20 mouse cellular contexts compared by ENCODE assay signal in genomic region chr9:32578411-32578810, GRCm38 (mm10). TPM values are rescaled to one million over a fixed set of nuclear protein-coding genes. Genes with fewer than 3 reads are reported as not detected.
DNase-seq lines count a peak whose midpoint lies in the region; ATAC-seq and TF ChIP-seq lines count a peak whose summit lies in the region.
"Had no signal": no experiment of that assay in that cellular context is flagged by ENCODE, and none has a peak within 500 bp of the region (broad histone marks: within the 10 kb centered on the region; RNA-seq: fewer than 3 reads in every experiment).

No protein-coding gene starts in this region.

- no peaks in the 10 kb centered on the region for H3K4me1 ChIP-seq in forebrain, postnatal 0 days (ENCODE audit: insufficient read depth)

- no peak overlapping the region for H3K4me3 ChIP-seq in gastrocnemius, adult 2 months
- H3K4me3 ChIP-seq in forebrain, postnatal 0 days (ENCODE audit: low read depth, low read length) = no peak overlapping the region

- TF ChIP-seq CTCF in gastrocnemius, adult 2 months (IDR thresholded peaks at IDR 0.05) = no peak
- no peak for TF ChIP-seq CTCF in forebrain, postnatal 0 days (IDR thresholded peaks at IDR 0.05; ENCODE audit: low read depth)

- intact Hi-C loops in gastrocnemius, adult 2 months (cut with DNase I) = no loop called here

- no peak for ATAC-seq in forebrain, postnatal 0 days
- ATAC-seq: activated CD4-positive, CD25-positive, alpha-beta regulatory T cell, adult 4 months; CD4-positive, CD25-positive, alpha-beta regulatory T cell, adult 4 months; Patski had no signal

- H3K27me3 ChIP-seq in splenic B cell, adult 2 months (ENCODE audit: control insufficient read depth, insufficient read depth, low read length, poor library complexity, severe bottlenecking) = no peaks in the 10 kb centered on the region
- no peaks in the 10 kb centered on the region; the same call in 1 of the 2 replicates for H3K27me3 ChIP-seq in forebrain, postnatal 0 days (ENCODE audit: insufficient read depth, low read length)
- H3K27me3 ChIP-seq: CH12.LX had no signal

- H3K9me3 ChIP-seq in forebrain, postnatal 0 days (ENCODE audit: low read length) = no peaks in the 10 kb centered on the region

- no peak overlapping the region for H3K27ac ChIP-seq in gastrocnemius, adult 2 months
- no peak overlapping the region for H3K27ac ChIP-seq in forebrain, postnatal 0 days (ENCODE audit: low read depth, low read length)

- no peak overlapping the region for H3K4me2 ChIP-seq in forebrain, postnatal 0 days (ENCODE audit: low read depth)

- 80% methylated on average over 2 of the region's 2 CpGs for WGBS in forebrain, postnatal 0 days

- no peaks in the 10 kb centered on the region for H3K36me3 ChIP-seq in splenic B cell, adult 2 months (ENCODE audit: control insufficient read depth, insufficient read depth, low read length, poor library complexity, severe bottlenecking)
- no peaks in the 10 kb centered on the region for H3K36me3 ChIP-seq in forebrain, postnatal 0 days (ENCODE audit: insufficient read depth)
- H3K36me3 ChIP-seq: G1E had no signal

- peak; percentile 72 to 79 for DNase-seq in B cell, adult 2 months
- peak; percentile 40 for DNase-seq in splenic B cell, adult 2 months (ENCODE audit: low read depth, low spot score)
- DNase-seq in gastrocnemius, adult 2 months = no peak
- no peak for DNase-seq in forebrain, postnatal 0 days
- DNase-seq: adrenal gland, adult 2 months; adrenal gland, adult 8-10 months; adrenal gland, postnatal 10 days; adrenal gland, postnatal 14 days; adrenal gland, postnatal 25 days; adrenal gland, postnatal 36 days; cerebellum, adult 11 months; cerebellum, adult 11-12 months; cerebellum, adult 18-20 months; cerebellum, adult 2 months had no signal

- H3K9ac ChIP-seq in forebrain, postnatal 0 days = no peak overlapping the region

RNA-seq across cellular contexts. Expression of gene Fli1, which starts 35.8 kb away (rescaled TPM):
- 1 to 10 TPM; 7.9 to 8.5 TPM for total RNA-seq in gastrocnemius, adult 2 months (2021)
- 6.2 and 7.0 TPM in 2 replicates for total RNA-seq in forebrain, postnatal 0 days (2014; rRNA removed)
- 5.7 and 6.8 TPM in 2 replicates for polyA plus RNA-seq in forebrain, postnatal 0 days (2015; fragmentation: Nextera tagmentation; extraction: Ambion mirVana)
- polyA plus RNA-seq: C2C12 had no signal

RNA-seq across cellular contexts. Expression of gene Ets1, which starts 57.6 kb away (rescaled TPM):
- total RNA-seq in gastrocnemius, adult 2 months (2021) = 10 to 100 TPM; 11.6 to 11.7 TPM
- total RNA-seq in forebrain, postnatal 0 days (2014; rRNA removed) = 17.2 and 21.2 TPM in 2 replicates
- polyA plus RNA-seq in forebrain, postnatal 0 days (2015; fragmentation: Nextera tagmentation; extraction: Ambion mirVana) = 9.6 and 12.3 TPM in 2 replicates
- polyA plus RNA-seq: G1E had no signal

Comparison
In these comparisons a context has a peak if more than half of its experiments do, and no peak if none do; other contexts are left out.
1. DNase-seq: peak in B cell, adult 2 months (2 of 2) and splenic B cell, adult 2 months (single experiment); none in gastrocnemius, adult 2 months (single experiment) and forebrain, postnatal 0 days (single experiment).